Mouse (Mus musculus): ENCODE results near the gene Klhdc8a.

Gene Klhdc8a

DNA sequence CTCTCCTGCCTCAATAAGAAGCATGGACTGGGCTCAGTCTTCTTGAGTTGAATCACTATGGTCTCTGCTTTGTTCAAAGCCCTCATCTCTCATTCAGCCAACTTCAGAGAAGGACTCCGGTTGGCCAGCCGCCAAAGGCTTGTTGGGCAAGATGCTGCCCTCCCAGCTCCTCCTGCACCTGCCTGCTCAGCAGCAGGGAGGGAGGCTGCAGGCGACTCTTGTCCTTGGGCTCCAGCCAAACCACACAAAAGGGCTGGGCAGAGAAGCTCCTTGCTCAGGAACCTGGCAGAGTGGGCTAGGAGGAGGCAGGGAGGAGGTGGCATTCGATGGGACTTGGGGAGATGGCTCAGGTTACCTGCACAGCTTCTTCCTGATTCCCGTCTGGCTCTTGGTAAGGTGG is 20.8 kb downstream of the Klhdc8a start:
- peak; percentile 68 for DNase-seq

DNA sequence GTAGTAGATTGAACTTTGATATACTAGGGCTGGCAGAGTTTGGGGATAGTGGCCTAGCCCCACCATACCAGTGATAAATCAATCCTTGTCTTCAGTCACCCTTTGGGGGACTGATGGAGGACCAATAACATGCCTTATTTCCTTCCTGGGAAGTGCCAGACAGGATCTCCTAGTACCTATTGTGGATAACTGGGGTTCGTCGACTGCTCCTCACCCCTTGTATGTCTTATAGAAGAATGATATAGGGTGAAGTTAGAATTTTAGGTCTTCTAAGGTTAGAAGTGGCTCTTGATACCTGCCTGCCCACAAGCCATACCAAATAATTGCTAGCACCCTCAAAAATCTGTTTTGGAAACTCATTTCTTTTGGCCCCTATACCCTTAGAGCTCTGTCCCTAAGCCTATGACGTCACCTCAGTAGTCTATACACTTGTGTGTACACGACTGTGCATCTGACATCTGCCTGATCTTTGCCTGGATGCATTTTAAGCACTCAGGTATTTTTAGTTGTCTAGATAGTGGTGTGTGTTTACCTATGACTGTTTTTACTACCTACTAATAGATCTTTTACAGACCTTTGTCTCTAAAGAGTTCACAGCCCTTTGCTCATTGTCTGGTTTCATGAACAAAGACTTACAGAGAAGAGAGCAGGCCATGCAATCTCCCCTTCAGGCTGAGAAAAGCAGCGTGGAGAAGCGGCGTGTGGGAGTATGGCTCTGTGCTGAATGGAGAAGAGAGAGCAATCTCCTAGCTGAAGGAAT is 23.6 kb downstream of the Klhdc8a start:
- DNase-seq: no peak

DNA sequence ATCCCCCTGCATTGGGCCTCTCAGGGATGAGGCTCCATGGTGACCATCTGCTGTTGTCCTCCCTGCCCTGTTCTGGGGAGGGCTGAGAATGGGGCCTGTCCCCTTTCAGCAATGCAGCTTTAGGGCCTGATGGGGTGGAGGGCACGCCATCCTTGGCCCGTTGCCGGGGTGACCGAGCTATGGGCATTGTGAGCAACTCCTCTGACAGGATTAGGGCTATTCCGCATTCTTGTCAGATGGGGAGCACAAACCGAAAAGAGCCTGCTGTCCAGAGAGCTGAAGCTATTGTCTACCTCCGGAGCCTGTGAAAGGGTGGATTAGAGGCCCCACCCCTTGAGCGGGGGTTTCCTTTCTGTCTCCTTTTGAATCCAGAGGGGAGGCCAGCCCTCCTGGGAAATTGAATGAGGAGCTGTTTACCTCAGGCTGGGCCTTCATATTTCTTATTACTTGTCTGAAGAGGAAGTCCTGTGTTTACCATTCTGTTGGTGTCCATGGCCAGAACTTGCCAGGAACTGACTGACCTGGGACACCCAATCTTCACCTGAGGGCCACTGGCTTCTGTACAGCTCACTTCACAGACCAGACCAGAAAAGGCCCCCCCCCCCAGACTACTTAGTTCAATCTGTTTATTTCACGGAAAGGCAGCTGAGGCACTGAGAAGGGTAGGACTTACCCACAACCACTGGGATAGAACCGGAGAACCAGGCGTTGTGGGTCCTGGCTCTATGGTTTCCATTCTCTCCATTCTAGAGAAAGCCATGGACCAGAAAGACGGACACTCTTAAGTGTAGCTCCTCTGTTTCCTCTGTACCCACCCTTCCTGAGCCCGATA is 24.5 kb downstream of the Klhdc8a start:
- DNase-seq: no peak

DNA sequence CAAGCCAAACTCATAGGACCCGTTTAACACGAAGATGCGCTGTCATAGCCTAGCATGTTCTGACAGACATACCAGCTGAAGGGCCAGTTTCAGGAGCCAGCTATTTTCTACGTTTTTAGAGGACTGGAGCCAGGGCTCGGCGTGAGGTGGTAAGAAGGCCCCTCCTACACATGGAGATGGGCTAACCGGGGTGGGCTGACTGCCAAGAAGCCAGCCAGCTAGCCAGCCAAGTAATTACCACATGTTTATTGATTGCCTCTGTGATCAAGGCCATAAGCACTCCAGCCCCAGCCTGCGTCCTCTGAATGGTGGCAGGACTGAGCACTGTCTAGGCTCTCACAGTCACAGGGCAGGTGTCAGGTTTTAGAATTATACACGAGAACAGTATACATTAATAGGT is 28.4 kb downstream of the Klhdc8a start:
- DNase-seq: no peak

GRCm38 (mm10) chr1:132327477-132327876 is 29.1 kb downstream of the Klhdc8a start:
- DNase-seq: no peak

GRCm38 (mm10) chr1:132328565-132328964 is 30.1 kb downstream of the Klhdc8a start:
- no peak for DNase-seq

- DNase-seq: no peak
These were observed 31.2 kb downstream of the Klhdc8a start for GRCm38 (mm10) chr1:132329656-132330055.

- peak; percentile 42 for DNase-seq
These were observed 32.0 kb downstream of the Klhdc8a start for GRCm38 (mm10) chr1:132330397-132330796.

DNA sequence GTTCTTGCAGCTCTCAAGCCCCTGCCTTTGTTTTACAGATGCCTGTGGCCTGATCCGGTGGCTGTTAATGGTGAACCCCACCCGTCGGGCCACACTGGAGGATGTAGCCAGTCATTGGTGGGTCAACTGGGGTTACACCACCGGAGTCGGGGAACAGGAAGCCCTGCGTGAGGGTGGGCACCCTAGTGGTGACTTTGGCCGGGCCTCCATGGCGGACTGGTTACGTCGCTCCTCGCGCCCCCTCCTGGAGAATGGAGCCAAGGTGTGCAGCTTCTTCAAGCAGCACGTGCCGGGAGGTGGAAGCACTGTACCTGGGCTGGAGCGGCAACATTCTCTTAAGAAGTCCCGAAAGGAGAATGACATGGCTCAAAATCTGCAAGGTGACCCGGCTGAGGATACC is 32.9 kb downstream of the Klhdc8a start:
- no peak for DNase-seq

DNA sequence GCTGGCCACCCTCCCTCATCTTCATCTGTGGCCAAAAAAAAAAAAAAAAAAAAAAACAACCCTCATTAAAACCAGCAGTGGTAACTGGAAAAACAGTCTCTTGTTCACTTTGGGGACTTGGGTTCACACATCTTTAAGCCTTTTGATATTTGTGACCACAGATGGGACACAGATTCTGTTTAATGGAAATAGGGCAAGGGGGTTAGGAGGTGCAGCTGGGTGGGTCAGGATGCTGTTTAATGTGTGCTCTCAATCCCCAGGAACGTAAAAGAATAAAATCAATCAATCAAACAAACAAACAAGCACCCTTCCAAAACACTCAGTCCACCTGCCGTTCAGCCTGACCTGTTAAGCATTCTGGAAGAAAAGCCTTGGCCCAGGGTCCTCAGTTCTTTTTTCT is 34.8 kb downstream of the Klhdc8a start:
- DNase-seq: no peak

DNA sequence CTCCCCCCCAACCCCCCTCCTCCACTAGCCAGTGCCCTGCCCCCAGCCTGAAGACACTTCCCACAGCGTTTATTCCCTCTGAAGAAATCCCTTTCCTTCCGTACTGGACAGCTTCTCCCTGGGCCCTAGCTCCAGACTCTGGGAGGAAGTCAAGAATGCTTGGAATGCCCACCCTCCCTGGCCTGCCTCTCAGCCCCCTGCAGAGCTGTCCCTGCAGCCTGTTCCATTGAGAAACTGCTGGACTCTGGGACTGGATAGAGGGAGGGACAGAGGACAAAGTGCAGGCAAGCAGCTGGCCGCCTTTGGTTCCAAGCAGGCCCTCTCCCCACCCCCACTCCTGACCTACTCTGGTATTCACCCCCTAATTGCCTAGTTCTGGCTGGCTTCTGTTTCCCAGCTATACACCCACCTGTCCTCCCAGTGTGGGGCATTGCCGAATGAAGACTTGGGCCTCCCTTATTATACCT is 35.3 kb downstream of the Klhdc8a start:
- no peak for DNase-seq

DNA sequence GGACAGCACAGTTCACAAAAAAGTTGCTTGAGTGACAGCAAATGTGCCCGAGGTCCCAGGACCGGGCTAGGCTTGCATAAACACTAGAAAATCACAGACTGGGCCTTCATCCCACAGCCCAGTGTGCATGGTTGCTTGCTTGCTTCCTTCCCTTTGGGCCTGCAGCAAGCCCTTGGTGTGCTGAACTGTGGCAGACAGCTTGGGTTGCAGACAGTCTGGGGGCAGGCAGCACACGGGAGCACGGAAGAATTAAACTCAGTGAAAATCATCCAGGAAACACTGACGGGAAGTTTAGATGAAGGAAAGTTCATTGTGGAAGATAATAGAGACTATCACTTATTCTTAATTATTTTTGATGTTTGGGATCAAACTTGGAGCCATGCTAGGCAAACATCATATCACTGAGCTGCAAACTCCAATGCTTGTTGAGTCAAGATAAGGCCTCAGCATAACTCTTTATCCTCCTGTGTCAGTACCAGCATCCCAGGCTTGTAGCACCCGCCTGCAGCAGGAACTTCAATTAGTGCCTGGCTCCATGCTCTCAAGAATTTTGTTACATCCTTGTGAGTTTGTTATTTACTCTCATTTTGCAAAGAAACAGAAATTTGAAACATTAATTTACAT is 35.9 kb downstream of the Klhdc8a start:
- no peak for DNase-seq

GRCm38 (mm10) chr1:132335378-132335965 is 37.0 kb downstream of the Klhdc8a start:
- no peak for DNase-seq

DNA sequence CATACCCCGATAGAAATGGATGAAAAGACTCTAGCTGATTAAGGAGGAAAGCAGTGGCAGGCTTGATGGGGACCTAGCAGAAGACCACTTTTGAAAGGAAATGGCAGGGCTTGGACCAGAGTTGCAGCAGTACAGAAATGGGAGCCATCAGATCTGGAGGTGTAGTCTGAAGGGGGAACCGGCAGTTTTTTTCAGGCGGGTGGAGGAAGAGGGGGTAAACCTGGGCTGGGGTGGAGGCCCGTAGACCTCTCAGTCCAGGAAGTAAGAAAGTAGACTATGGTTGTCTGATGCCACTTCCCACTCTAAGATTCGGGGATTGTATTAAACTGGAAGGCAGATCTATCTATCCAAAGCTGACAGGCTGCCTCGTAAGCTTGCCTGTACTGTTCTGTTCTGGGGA is 38.5 kb downstream of the Klhdc8a start:
- DNase-seq: no peak

- no peak for DNase-seq
These were observed 39.7 kb downstream of the Klhdc8a start for GRCm38 (mm10) chr1:132338027-132338660.

DNA sequence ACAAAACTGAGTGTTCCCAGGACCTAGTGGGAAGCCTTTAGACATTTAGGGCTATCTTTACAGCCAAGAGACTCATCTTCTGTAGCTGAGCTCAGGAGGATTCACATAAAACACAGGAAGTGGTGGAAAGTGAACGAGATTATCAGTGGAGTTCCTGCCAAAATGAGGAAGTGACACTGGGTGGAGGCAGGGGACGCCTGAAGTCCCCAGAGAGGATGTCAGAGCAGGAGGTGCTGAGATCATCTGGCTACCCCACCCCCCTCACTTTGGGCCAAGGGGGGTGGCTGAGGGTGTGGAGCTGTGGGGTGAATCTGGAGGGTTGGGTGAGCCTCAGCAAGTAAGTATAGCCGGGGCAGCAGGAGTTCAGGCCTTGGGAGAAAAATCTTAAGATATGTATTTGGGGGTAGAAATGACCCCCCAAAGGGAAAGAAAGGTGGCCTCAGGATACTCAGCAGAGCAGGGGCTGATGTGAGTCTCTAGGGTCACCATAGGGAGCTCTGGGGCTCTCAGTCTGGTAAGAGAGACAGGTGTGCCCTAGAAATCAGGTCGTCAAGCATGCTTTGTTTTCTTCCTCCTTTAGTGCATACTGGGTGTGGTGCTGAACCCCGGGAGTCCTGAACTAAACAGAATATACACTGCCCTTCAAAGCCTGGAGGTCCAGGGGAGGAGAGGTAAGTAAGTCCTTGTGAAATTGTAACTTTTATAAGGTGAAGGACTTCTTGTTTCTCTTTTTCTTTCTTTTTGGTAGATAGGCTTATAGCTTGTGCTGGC is 43.5 kb downstream of the Klhdc8a start:
- DNase-seq: no peak

DNA sequence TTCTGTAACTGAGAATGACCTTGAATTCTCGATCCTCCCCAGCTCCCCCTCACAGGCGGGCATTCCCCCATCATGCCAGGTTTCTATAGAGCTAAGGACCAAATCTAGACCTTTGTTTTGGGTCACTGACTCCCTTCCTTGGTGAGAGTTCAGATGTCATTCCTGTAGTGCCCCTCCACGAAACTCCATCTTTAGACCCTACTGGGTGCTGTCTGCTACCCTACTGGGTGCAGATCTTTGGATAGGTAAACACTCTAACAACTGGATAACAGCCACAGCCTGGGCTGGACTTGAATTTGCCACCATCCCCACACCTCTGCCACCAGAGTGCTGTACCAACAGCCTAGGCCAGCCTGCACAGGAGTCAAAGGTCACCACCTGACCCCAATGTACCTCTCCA is 44.1 kb downstream of the Klhdc8a start:
- DNase-seq: no peak

DNA sequence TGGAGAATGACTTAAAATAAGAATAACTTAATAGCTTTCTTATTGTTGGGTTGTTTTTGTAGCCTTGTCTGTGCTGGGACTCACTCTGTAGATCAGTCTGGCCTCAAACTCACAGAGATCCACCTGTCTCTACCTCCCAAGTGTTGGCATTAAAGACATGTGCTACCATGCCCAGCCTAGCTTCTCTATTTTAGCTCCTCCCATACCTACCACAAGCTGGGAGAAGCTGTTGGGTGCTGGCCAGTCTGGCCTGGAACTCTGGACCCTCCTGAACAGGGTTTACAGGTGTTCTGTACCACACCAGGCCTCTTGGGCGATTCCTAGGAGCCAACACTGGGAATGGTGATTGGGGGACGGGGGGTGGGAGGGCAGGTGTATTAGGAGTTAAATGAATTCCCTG is 44.8 kb downstream of the Klhdc8a start:
- no peak for DNase-seq

DNA sequence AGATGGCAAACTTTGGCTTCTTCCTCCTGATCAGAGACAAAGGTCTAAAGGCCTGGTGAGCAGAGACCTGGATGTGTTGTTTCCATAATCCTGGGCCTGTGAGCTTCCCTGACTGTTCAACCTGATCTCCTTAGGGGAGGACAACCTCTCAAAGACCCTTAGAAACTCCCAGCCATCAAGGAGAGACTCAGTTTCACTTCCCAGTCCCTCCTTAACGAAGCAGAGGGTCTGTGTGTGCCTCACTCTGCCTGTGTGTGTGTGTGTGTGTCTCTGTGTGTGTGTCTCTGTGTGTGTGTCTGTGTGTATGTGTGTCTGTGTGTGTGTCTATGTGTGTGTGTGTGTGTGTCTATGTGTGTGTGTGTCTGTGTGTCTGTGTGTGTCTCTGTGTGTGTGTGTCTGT is 45.2 kb downstream of the Klhdc8a start:
- DNase-seq: no peak

DNA sequence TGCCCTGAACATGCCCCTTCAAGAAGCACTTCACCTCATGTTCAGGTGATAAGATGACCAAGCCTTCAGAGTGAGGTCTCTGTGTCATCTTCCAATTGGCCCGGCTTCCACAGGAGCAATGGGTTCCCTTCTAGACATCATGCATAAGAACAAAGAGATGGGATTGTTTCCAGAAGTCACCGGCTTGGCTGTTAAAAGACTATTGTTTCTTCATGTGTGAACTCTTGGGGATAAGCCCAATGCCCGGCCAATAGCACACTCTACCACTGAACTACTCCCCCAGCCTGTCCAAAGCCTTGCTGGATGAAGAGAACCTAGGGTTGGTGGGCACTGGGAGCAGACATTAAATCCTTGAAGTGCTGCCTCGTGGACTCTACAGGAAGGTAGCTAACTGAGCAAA is 47.1 kb downstream of the Klhdc8a start:
- no peak for DNase-seq

- DNase-seq: no peak
These were observed 47.9 kb downstream of the Klhdc8a start for GRCm38 (mm10) chr1:132346134-132346851.

Measured in cerebellum, adult 8-10 months (tissue).